Mouse (Mus musculus) WW6 (cell line): ENCODE data around the gene Ptdss2.

Experiments
- DNase-seq: peaks from one replicate; pipeline ENCODE4 v3.0.0-alpha.2; 2013; ENCODE audit warnings: low read depth, low spot score

The Ptdss2 gene

GRCm38 (mm10) chr7:141173323-141173850 lies 51.2 kb downstream of the Ptdss2 start:
- no peak for DNase-seq

- no peak for DNase-seq
Observed at GRCm38 (mm10) chr7:141175068-141175467, 52.9 kb downstream of the Ptdss2 start.

- peak; percentile 67 for DNase-seq
Observed at GRCm38 (mm10) chr7:141176173-141176572, 54.0 kb downstream of the Ptdss2 start.

- no peak for DNase-seq
Observed at GRCm38 (mm10) chr7:141188194-141188593, 66.0 kb downstream of the Ptdss2 start.

- no peak for DNase-seq
Observed at GRCm38 (mm10) chr7:141188733-141189132, 66.6 kb downstream of the Ptdss2 start.

- DNase-seq, result no peak
Observed at GRCm38 (mm10) chr7:141190220-141190619, 68.0 kb downstream of the Ptdss2 start.

GRCm38 (mm10) chr7:141191036-141191435 lies 68.9 kb downstream of the Ptdss2 start:
- DNase-seq, result no peak

- no peak for DNase-seq
Observed at GRCm38 (mm10) chr7:141191796-141192685, 69.9 kb downstream of the Ptdss2 start.

GRCm38 (mm10) chr7:141192776-141193347 lies 70.7 kb downstream of the Ptdss2 start:
- DNase-seq, result no peak

GRCm38 (mm10) chr7:141193348-141193856 lies 71.2 kb downstream of the Ptdss2 start:
- no peak for DNase-seq

GRCm38 (mm10) chr7:141193948-141194347 lies 71.8 kb downstream of the Ptdss2 start, which contains the start of the genes Hras and Lrrc56:
TSS of gene Hras (minus strand) at chr7:141194005.
TSS of gene Lrrc56 (plus strand) at chr7:141194157.
- DNase-seq, result peak; percentile 95

GRCm38 (mm10) chr7:141194409-141194808 lies 72.2 kb downstream of the Ptdss2 start:
- DNase-seq, result no peak

GRCm38 (mm10) chr7:141194830-141195229 lies 72.6 kb downstream of the Ptdss2 start:
- peak; percentile 89 for DNase-seq

GRCm38 (mm10) chr7:141195754-141196153 lies 73.6 kb downstream of the Ptdss2 start:
- DNase-seq, result no peak

- DNase-seq, result no peak
Observed at GRCm38 (mm10) chr7:141196619-141197282, 74.6 kb downstream of the Ptdss2 start.

GRCm38 (mm10) chr7:141198121-141198520 lies 75.9 kb downstream of the Ptdss2 start:
- DNase-seq, result no peak

- no peak for DNase-seq
Observed at GRCm38 (mm10) chr7:141204546-141204945, 82.4 kb downstream of the Ptdss2 start.

- no peak for DNase-seq
Observed at GRCm38 (mm10) chr7:141205504-141205903, 83.3 kb downstream of the Ptdss2 start.

- DNase-seq, result no peak
Observed at GRCm38 (mm10) chr7:141206182-141206937, 84.2 kb downstream of the Ptdss2 start.
